In genomic region chr10:43824713-43825112, GRCm38 (mm10) we compare ENCODE assay signal across 21 mouse cellular contexts.
DNase-seq lines count a peak whose midpoint lies in the region; ATAC-seq and TF ChIP-seq lines count a peak whose summit lies in the region.
"Had no signal": no experiment of that assay in that cellular context is flagged by ENCODE, and none has a peak within 500 bp of the region (broad histone marks: within the 10 kb centered on the region; RNA-seq: fewer than 3 reads in every experiment).

No protein-coding gene starts in this region.

- peak overlapping the region; percentile 68 for H3K27ac ChIP-seq in spleen, adult 2 months (ENCODE audit: insufficient read depth, low read length)
- peak overlapping the region; percentile 93 for H3K27ac ChIP-seq in CH12.LX (ENCODE audit: insufficient read depth, low read depth)
- H3K27ac ChIP-seq in midbrain, embryonic 11.5 days (ENCODE audit: low read depth, low read length): no peak overlapping the region
- no peak overlapping the region for H3K27ac ChIP-seq in limb, embryonic 10.5 days

- dilution Hi-C loops in CH12.LX (cut with MboI; ENCODE audit: extremely low pct_ligation_motif_present, extremely low pct_unique_long_range_greater_than_20kb, low sequenced_read_pairs): no loop called here

- TF ChIP-seq EP300 in CH12.LX (IDR thresholded peaks at IDR 0.05; ENCODE audit: low read length): no peak

- TF ChIP-seq RAD21 in CH12.LX (IDR thresholded peaks at IDR 0.05; ENCODE audit: low read depth, low read length): no peak

- TF ChIP-seq CTCF in spleen, adult 2 months (IDR thresholded peaks at IDR 0.05; ENCODE audit: extremely low read depth, insufficient read depth, insufficient read length, insufficient replicate concordance): no peak
- TF ChIP-seq CTCF in CH12.LX (conservative IDR thresholded peaks at IDR 0.05 in 1 of 2, IDR thresholded peaks at IDR 0.05 in 1 of 2; ENCODE audit: low read depth in 2 of 2, low read length in 2 of 2): no peak

- no peak for DNase-seq in spleen, adult 2 months (ENCODE audit: low read depth in 1 of 2, low spot score in 2 of 2)
- DNase-seq in spleen, postnatal 4 days (ENCODE audit: low spot score in 2 of 2): no peak
- DNase-seq in A20 (ENCODE audit: low read depth, low spot score) (peak; percentile 76), CH12.LX (ENCODE audit: extremely low read depth) (no peak)
- no peak for DNase-seq in midbrain, embryonic 11.5 days (ENCODE audit: low spot score, missing footprints)
- DNase-seq in limb, embryonic 10.5 days (ENCODE audit: low spot score): no peak
- DNase-seq: adrenal gland, adult 2 months; adrenal gland, adult 8-10 months; adrenal gland, postnatal 10 days; adrenal gland, postnatal 14 days; adrenal gland, postnatal 25 days; adrenal gland, postnatal 36 days; cerebellum, adult 11 months; cerebellum, adult 11-12 months; cerebellum, adult 18-20 months; cerebellum, adult 2 months; cerebellum, adult 8-10 months had no signal

- H3K4me2 ChIP-seq in CH12.LX (ENCODE audit: insufficient read depth, low read depth, poor library complexity, severe bottlenecking): peak overlapping the region; percentile 23
- H3K4me2 ChIP-seq in midbrain, embryonic 11.5 days: no peak overlapping the region

- H3K9me3 ChIP-seq in CH12.LX (replicated peaks; ENCODE audit: low read length): peaks cover 10% of the 10 kb centered on the region
- H3K9me3 ChIP-seq in midbrain, embryonic 11.5 days (ENCODE audit: control insufficient read depth, low read length): no peaks in the 10 kb centered on the region
- no peaks in the 10 kb centered on the region for H3K9me3 ChIP-seq in limb, embryonic 10.5 days (replicated peaks)
- H3K9me3 ChIP-seq: G1E had no signal

- peak overlapping the region; percentile 67 for H3K9ac ChIP-seq in CH12.LX (ENCODE audit: insufficient read depth, low read depth)
- no peak overlapping the region for H3K9ac ChIP-seq in midbrain, embryonic 11.5 days (ENCODE audit: low read length)

- ATAC-seq in midbrain, embryonic 11.5 days (ENCODE audit: low FRiP score): no peak
- ATAC-seq: activated CD4-positive, CD25-positive, alpha-beta regulatory T cell, adult 4 months; CD4-positive, CD25-positive, alpha-beta regulatory T cell, adult 4 months; Patski had no signal

- in situ Hi-C loops in CH12.LX (cut with MboI; ENCODE audit: low pct_ligation_motif_present, low pct_unique_long_range_greater_than_20kb, low sequenced_read_pairs): loop anchor here (5.0 to 10.0 kb wide), 3 partner anchors 82 to 240 kb away; no protein-coding TSS in a partner anchor

- H3K4me1 ChIP-seq in spleen, adult 2 months (ENCODE audit: control insufficient read depth, insufficient read depth, insufficient read length): peaks cover 21% of the 10 kb centered on the region
- H3K4me1 ChIP-seq in CH12.LX (ENCODE audit: control insufficient read depth in 1 of 2, insufficient read depth in 2 of 2): peaks cover 19 to 55% of the 10 kb centered on the region in 2 experiments
- no peaks in the 10 kb centered on the region for H3K4me1 ChIP-seq in midbrain, embryonic 11.5 days (ENCODE audit: control insufficient read depth, insufficient read depth, low read length)
- H3K4me1 ChIP-seq in limb, embryonic 10.5 days: no peaks in the 10 kb centered on the region

- TF ChIP-seq POLR2A in spleen, adult 2 months (IDR thresholded peaks at IDR 0.05; ENCODE audit: low read depth, low read length): no peak
- no peak for TF ChIP-seq POLR2A in CH12.LX (IDR thresholded peaks at IDR 0.05; ENCODE audit: low read depth, low read length)

- no peaks in the 10 kb centered on the region for H3K36me3 ChIP-seq in spleen, adult 2 months (ENCODE audit: control insufficient read depth, insufficient read depth, low read length)
- peaks cover 0 to 10% of the 10 kb centered on the region in 2 experiments for H3K36me3 ChIP-seq in CH12.LX (replicated peaks in 1 of 2; ENCODE audit: control insufficient read depth in 1 of 2, insufficient read depth in 1 of 2, low read length in 1 of 2)
- H3K36me3 ChIP-seq in midbrain, embryonic 11.5 days (ENCODE audit: control insufficient read depth, insufficient read depth, low read length): no peaks in the 10 kb centered on the region
- H3K36me3 ChIP-seq in limb, embryonic 10.5 days: no peaks in the 10 kb centered on the region
- H3K36me3 ChIP-seq: G1E had no signal

- 61% methylated on average over 3 of the region's 3 CpGs for WGBS in spleen, adult 2 months
- 89% methylated on average over 3 of the region's 3 CpGs for WGBS in midbrain, embryonic 11.5 days
- 92% methylated on average over 3 of the region's 3 CpGs for WGBS in limb, embryonic 10.5 days

- no peak overlapping the region for H3K4me3 ChIP-seq in spleen, adult 2 months (ENCODE audit: extremely low read depth, insufficient read depth, insufficient read length)
- H3K4me3 ChIP-seq in CH12.LX (replicated peaks in 1 of 3; ENCODE audit: low read depth in 2 of 3, low read length in 2 of 3, poor library complexity in 1 of 3): peak overlapping the region in 2 of 3 experiments; percentile 17 to 35
- no peak overlapping the region for H3K4me3 ChIP-seq in midbrain, embryonic 11.5 days (ENCODE audit: low read depth, low read length)
- H3K4me3 ChIP-seq in limb, embryonic 10.5 days: no peak overlapping the region

- no peaks in the 10 kb centered on the region for H3K27me3 ChIP-seq in spleen, adult 2 months (ENCODE audit: control insufficient read depth, insufficient read depth, low read length)
- H3K27me3 ChIP-seq in CH12.LX (replicated peaks): no peaks in the 10 kb centered on the region
- H3K27me3 ChIP-seq in midbrain, embryonic 11.5 days (ENCODE audit: control insufficient read depth, insufficient read depth, low read length): no peaks in the 10 kb centered on the region
- no peaks in the 10 kb centered on the region for H3K27me3 ChIP-seq in limb, embryonic 10.5 days (ENCODE audit: low read depth, poor library complexity, severe bottlenecking)
- H3K27me3 ChIP-seq: Patski had no signal

- no peaks in the 10 kb centered on the region for H3K79me2 ChIP-seq in CH12.LX (replicated peaks; ENCODE audit: control insufficient read depth, extremely low read depth, insufficient read depth, poor library complexity, severe bottlenecking)

TF ChIP-seq in CH12.LX, 34 proteins besides CTCF, POLR2A, EP300 and RAD21:
- TF ChIP-seq ZC3H11A (IDR thresholded peaks at IDR 0.05; ENCODE audit: low read depth, low read length) (no peak), ZNF384 (IDR thresholded peaks at IDR 0.05; ENCODE audit: low read depth, low read length) (peak; percentile 91), HCFC1 (IDR thresholded peaks at IDR 0.05; ENCODE audit: low read depth, low read length) (0 out of 2 replicates have a peak, but pooled peaks have one; percentile 4), BHLHE40 (IDR thresholded peaks at IDR 0.05; ENCODE audit: low read depth, low read length) (no peak)

Comparison
In these comparisons a context has a peak if more than half of its experiments do, and no peak if none do; other contexts are left out.
1. H3K27ac ChIP-seq: peak in spleen, adult 2 months (single experiment) and CH12.LX (single experiment); none in midbrain, embryonic 11.5 days (single experiment) and limb, embryonic 10.5 days (single experiment).
2. H3K4me3 ChIP-seq: peak in CH12.LX (2 of 3); none in spleen, adult 2 months (single experiment), midbrain, embryonic 11.5 days (single experiment) and limb, embryonic 10.5 days (single experiment).